Mouse (Mus musculus) neutrophil, adult 5-6 weeks (primary cell): ENCODE data around the gene Tmem117. TPM values are rescaled to one million over a fixed set of nuclear protein-coding genes. Genes with fewer than 3 reads are reported as not detected.

Experiments
- ATAC-seq: fragments of 151-379, 151-347 bp; 2 replicates; pipeline ENCODE4 v1.8.0; 2017; ENCODE audit warnings: mild to moderate bottlenecking, moderate TSS enrichment; ENCODE audit not compliant: insufficient number of reproducible peaks, poor library complexity, low FRiP score, severe bottlenecking; ENCODE audit errors: extremely low read depth
- total RNA-seq: library from RNA; stranded (forward); fragments of 200-1000 nt; gene quantifications from 2 replicates; pipeline ENCODE4 v1.2.3, GENCODE M21; 2017

Gene Tmem117
- total RNA-seq, 1 experiment from 2014 or later, result not detected

DNA sequence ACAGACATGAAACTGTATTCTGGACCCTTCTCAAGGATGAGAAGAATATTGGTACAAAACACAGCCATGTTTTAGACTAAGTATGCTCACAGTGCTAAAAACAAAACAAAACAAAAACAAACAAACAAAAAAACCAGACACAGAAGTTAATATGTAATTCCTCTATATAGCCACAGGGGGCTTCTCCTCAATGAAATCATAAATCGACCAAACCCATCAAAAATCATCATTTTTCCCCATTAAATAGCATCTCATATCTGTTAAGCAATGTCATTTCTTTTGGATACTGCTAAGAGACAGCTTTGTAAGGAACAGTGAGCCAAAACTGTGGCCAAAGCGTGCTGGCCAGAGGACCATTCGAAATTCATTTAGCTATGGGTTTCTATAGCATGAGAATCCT, 206.6 kb downstream of the Tmem117 start:
- ATAC-seq, result no peak

DNA sequence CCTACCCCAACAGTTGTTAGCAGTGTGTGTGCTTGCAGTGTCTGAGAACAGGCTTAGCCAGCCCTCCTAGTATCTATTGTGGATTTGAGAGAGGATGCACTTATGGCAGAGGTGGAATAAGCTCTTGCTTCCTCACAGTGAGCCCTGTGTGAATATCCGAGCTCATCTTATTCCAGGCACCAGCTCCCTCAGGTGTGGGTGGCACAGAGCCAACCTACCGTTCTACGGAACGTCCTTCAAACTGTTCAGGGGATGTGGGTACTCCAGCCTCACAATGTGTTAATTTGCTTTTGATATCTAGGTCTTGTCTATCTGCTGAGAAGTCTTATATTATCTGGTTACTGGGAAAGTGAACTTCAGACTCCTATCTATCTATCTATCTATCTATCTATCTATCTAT, 209.6 kb downstream of the Tmem117 start:
- no peak for ATAC-seq

DNA sequence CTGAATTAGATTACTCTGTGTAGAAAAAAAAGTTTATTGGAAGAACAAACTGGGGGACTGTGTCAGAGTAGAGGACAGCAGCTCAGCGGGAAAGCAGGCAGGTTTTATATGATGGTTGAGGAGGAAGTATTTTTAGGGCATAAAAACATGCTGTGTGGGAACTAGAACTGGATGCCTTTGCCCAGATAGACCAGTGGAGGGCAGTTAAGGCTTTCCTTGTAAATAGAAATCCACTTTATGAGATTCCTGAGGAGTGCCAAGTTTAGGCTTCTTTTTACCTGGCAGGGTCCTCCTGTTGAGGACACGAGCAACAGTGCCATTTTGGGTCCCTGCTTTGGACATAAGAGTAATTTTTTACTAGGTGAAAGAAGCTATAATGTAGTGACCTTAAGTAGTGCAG, 218.5 kb downstream of the Tmem117 start:
- no peak for ATAC-seq

DNA sequence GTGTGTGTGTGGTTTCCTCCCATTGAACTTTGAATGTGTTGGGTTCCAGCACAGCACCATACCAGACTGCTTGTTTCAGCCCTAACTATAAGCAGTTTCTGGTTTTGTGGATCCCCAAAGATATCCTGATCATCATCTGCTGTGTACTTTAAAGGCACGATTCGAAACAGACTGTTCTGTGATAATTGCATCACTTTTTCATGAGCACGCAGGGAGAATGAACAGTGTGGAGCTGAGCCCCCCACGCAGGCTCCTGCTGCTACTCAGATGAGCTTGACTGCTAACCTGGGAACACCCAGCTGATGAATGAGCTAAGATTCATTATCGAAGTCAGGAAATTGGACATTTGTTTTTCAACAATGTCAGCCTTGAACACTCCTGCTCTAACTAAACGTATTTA, 230.6 kb downstream of the Tmem117 start:
- ATAC-seq, result no peak

DNA sequence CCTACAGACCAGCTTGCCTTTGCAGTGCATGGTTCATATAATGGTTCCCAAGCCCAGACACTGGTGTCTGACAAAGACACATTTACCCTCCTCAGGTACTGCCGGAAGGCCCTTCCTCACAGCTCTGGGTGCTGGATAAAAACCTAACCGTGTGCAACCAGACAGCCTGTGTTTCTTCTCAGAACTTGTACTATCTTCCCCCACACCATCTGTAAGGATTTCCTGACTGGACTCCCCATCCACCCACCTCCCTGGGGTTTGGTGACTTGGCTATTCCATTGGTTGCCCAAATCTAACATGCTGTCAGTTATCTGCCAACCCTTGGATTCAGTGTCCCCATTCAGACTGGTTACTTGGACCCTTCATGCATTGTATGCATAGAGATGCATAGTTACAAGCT, 232.1 kb downstream of the Tmem117 start:
- ATAC-seq, result no peak

DNA sequence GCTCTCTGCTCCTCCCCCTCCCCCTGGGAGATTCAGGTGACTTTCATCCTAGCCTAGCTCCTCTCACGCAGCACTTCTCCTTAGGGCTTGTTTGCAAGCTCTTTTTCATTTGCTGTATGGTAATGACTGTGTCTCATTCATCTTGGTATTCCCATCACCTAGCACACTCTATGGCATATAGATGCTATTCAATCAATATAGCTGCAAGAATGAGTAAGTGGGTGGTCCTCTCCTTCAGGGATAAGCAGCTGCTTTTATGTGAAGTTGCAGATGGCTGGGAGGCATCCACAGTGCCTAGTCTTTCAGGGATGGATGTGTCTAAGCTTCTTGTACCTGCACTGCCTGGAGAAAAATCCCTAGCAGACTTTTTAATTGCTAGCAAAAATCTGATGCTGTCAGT, 235.1 kb downstream of the Tmem117 start:
- no peak for ATAC-seq

DNA sequence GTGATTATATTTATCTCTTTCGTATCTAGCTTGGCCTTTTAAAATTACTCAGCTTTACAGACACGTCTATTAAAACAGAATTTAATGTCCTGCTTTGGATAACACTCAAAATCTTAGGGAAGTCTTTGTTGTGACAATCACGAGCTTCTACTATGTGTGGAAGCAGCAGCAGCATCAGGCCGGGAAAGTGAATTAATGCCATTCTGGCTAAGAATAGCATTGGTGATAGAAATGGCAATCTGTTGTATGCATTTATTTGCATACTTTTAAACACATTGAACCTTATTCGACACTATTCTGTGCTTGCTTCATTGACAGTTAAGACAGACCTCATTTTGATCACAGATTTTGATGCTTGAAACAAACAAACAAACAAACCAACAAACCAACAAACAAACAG, 239.3 kb downstream of the Tmem117 start:
- no peak for ATAC-seq

DNA sequence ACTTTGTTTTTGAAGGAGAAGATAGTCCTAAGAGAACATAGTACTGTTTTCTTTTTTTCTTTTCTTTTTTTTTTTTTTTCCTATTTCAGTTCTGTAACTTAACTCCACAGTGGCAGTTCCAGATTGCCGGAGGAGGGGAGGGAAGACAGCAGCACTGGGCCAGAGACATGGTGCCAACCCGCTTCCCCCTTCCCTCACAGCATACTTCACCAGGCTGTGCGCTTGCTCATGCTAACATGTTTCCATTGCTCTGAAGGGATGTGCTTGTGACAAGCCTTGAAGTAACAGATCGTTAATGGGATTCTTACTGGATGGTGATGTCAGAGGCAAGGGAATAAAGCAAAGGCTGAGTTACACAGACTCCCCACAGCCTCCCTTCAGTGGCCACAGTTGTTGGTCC, 256.0 kb downstream of the Tmem117 start:
- no peak for ATAC-seq

DNA sequence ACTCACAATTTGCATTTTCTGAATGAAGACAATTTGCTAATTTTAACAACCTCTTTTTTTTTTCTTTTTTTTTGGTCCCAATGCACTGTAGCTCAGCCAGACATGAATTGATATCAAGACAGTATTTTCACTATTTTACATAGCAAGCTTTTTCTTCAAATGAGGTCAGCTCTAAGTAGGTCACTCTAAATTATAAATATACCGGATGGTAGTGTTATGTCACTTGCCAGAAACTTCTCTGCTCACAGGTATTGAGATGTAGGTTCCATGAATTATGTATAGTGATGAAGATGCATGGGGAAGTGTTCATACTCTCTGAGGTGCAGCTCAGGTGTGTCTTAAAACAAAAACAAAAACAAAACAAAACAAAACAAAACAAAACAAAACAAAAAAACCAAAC, 264.2 kb downstream of the Tmem117 start:
- ATAC-seq, result no peak

DNA sequence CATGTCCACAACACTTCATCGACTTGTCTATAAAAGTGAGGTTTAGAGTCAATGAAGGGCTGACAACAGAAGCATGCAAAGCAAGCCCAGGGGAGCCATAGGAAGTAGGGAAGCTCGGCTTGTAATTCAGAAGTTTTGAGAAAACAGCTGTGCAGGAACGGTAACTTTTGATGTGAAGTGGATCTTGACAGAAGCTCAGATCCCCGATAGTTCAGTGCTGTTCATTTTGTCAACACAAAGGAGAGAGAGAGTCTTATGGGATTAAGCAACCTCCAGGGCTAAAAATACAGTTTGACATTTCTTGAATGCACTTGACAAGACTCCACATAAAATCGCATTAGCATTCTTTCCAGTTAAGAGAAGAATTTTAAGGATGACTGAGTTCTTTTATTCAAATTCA, 265.1 kb downstream of the Tmem117 start:
- no peak for ATAC-seq

DNA sequence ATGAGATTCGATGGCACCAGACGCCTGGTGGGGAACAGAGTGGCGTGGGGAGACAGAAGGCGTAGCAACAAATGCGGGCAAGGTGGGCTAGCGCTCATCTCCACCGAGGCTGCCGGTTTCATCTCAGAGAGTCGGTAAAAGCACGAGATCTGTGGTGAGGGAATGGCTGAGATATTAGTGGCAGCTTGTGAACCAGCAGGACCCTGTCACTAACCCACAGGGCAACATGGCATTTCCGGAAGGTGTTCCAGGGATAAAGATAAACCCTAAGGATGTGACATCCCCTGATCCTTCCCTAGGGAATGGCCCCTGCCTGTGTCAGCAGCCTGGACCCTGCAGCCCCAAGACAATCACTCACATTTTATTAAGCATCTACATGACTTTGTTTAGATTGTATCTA, 266.6 kb downstream of the Tmem117 start:
- ATAC-seq, result no peak

DNA sequence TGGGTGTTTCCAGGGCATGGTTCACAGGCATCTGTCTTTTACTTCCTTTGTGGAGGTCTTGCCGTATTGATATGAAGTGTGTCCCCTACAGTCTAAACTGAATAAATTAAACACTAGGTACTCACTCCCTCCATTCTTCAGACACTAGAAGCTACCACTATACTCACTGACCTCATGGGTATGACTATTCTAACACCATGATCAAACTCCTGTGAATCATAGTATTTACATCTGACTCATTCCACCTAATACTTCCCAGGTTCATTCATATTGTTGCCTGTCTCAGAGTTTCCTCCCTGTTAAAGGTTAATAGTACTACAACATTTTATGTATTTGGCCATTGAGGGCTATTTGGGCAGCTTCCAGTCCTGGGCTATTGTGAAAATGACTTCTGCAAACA, 274.2 kb downstream of the Tmem117 start:
- ATAC-seq, result no peak

DNA sequence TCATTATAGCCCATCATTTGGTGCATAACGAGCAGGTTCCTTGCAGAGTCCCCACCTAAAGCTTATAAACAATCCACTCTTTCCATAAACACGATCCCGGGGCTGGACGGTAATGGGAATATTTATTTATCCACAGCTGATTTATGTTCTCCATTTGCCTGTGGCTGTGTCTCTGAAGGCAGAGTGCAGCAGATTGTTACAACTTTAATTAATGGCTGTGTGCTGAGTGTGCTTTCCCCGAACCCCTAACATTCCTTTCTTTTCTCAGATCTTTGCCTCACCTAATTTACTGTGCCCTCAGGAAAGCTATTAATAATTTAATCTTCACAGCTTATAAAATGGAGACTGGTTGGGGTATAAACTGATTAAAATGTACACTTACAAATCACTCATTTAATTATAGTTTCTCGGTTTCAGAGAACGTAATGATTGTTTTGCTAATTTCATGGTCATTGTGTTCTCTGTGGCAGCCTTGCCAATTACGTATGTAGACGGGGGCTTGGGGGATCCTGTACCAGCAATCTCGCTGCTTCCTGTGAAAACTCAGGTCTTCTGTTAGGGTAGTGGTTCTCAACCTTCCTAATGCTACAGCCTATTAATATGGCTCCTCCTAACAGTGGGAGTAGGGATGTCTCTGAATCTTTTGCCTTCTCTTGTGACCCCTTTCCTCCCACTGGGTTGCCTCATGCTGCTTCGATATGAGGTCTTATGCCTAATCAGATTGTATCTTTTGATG, 275.8 kb downstream of the Tmem117 start:
- no peak for ATAC-seq

DNA sequence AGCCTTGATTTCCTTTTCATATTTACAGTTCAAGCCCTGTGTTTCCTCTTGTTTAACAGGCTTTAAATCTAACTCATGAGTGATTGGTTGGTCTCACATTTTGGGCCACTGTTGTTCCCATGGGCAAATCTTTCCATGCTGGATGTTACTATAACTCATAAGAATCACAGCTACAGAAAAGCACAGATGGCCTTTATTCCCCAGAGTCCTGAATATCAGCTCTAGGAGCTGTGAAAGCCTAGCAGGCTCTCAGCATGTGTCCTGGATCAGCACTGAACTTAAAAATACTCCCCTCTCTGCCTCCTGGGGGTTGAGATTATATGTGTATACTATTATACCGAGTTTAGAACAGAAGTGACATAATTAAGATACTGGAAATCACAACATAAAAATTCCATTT, 292.6 kb downstream of the Tmem117 start:
- ATAC-seq, result no peak

DNA sequence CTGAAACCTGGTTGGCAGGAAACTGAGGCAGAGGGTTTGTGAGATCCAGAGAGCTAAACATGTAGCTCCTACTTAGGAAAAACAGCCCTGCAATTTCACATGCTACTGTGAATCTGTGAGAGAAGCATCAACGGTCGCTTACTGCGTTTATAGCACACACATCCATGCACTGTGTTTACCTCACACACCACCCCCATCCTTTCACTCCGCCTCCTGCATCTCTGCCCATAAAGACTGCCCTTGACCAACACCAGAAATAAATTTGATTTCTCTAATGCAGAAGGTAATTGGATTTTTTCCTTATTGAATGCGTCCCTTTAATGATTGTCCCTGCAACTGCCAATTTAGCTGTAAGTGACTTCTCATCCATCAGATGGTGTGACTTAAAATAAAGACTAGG, 299.0 kb downstream of the Tmem117 start:
- ATAC-seq, result no peak

DNA sequence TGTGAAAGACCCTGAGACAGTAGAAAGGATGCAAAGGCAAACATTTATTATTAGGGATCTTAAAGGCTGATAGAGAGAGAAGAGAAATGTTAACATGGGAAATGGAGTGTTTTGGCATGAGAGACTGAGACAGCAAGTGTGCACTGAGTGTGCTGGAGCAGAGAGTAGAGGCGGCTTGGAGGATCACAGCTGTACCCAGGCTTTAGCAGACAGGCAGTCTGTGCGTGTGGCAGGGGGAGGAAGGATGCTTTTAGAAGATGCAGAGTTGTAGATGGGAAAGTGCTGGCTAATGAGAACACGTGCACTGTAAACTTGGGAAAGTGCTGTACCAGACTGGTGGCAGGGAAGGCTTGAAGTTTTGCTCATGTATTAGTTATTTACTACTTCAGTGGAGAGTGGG, 301.7 kb downstream of the Tmem117 start:
- no peak for ATAC-seq

DNA sequence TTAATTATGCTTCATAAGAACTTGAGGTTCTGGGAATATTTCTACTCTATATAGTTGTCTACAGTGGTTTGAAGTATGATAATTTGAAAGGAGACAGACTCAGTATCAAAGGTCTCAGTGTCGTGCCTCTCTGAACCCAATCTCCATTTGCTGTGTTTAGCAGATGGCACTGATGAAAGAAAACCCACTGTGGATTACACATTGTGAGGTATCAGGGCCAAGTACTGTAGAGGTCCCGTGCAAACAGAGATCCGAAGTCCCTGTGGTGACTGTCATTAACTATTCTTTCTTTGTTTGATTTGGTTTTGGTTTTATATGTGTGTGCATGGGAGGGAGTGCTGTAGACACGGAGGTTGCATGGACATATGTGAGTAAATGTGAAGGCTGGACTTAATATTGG, 304.0 kb downstream of the Tmem117 start:
- ATAC-seq, result no peak

DNA sequence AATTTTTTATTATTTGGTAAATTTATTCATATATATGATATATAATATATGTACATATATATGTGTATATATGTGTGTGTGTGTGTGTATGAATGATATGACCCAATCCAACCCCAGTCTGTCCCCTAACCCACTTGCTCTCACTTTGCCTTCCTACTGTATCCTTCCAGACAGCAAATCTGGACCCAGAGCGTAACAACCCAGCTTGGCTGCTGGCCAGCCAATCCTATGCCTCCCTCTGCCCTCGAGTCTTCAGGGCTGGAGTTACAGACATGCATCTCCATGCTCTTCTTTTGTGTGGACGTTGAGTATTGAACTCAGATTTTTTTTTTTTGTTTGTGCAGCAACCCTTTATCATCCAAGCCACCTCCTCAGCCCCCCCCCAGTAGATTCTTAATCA, 304.4 kb downstream of the Tmem117 start:
- ATAC-seq, result no peak

DNA sequence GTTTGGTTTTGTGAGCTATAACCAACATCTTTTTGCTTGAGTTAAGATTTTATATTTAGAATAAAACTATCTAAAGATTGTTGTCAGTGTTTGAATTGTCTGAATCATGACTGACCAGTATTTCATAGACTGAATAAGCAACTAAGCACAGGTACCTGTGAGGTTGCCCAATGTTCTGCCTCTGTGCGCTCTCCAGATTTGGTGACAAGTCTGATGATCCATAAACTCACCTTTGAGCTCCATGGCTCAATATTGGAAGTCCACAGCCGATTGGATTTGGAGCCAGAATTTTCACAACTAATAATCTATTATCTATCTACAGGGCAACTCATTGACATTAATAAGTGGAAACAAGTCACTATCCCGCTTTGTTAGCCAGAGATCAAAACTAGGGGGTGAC, 312.9 kb downstream of the Tmem117 start:
- no peak for ATAC-seq

DNA sequence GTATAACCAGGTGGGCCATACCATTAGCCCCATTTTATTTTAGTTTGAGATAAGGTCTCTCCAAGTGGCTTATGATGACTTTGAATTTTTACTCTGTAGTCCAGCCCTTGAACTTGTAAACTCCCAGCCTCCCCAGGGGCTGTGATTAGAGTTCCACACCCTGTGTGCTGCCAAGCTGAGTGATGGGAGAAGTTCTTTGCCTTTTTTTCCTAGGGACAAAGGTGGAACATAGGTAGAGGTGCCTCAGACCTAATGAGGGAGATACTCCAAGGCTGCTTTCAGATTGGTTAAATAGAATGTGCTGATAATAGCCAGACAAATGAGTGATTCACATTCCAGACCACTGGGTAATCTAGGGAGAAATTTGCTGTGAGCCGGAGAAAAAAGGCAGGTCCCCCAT, 313.4 kb downstream of the Tmem117 start:
- no peak for ATAC-seq

DNA sequence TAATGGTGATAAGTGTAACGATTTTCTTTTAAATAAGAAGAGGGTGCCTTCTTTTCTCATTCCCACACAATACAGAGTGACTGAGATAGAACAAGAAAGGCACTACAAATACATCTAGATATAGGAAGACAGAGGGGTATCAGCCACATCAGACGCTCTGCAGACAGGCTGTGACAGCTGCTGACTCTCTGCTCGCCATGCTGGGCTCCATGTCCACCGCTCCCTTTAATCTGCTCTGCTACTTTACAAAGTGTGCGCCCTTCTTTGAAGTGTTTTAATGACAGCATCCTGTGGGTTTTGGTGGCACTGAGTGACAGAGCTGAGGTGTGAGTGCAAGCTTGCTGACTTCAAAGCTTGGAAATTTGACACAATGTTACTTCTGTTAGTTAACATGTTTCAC, 314.9 kb downstream of the Tmem117 start:
- no peak for ATAC-seq
